Mouse (Mus musculus) CH12.LX (cell line): Measurements from ENCODE around the gene Gse1. TPM values are rescaled to one million over a fixed set of nuclear protein-coding genes. Genes with fewer than 3 reads are reported as not detected.

Experiments
- DNase-seq: peaks from one replicate; pipeline ENCODE4 v3.0.0-alpha.2; 2013; ENCODE audit errors: extremely low read depth
- H3K27ac ChIP-seq: 2 replicates; pipeline ENCODE4 v1.5.1; 2012; ENCODE audit warnings: low read depth, mild to moderate bottlenecking, control low read depth, moderate library complexity; ENCODE audit not compliant: insufficient read depth
- H3K27me3 ChIP-seq: replicated peaks from 2 replicates; pipeline ENCODE3; 2012; ENCODE audit warnings: inconsistent platforms
- H3K36me3 ChIP-seq, 2 experiments: replicated peaks in 1 of 2; 2 replicates each; pipeline versions ENCODE3 to v1.6.1; 2012; ENCODE audit warnings: inconsistent platforms in 1 of 2, low read length in 1 of 2, mild to moderate bottlenecking in 1 of 2, mixed read lengths in 1 of 2, moderate library complexity in 1 of 2; ENCODE audit not compliant: control insufficient read depth in 1 of 2, insufficient read depth in 1 of 2
- H3K4me1 ChIP-seq, 2 experiments: 2 replicates each; pipeline ENCODE4 v1.6.1; 2012; ENCODE audit warnings: inconsistent platforms in 1 of 2, moderate library complexity in 1 of 2; ENCODE audit not compliant: insufficient read depth in 2 of 2, control insufficient read depth in 1 of 2
- H3K4me2 ChIP-seq: 2 replicates; pipeline ENCODE4 v1.6.1; 2012; ENCODE audit warnings: low read depth, mild to moderate bottlenecking, control low read depth; ENCODE audit not compliant: poor library complexity, insufficient read depth, severe bottlenecking
- H3K4me3 ChIP-seq, 3 experiments: fragments of 150-350 bp in 1 of 3; sonication (generic) in 1 of 3; replicated peaks in 1 of 3; 2 replicates each; pipeline versions ENCODE3 to v1.5.1; 2011 to 2012; ENCODE audit warnings: low read depth in 2 of 3, low read length in 2 of 3, mild to moderate bottlenecking in 2 of 3, moderate library complexity in 2 of 3, control low read depth in 1 of 3, improper control_type of control experiment in 1 of 3, inconsistent platforms in 1 of 3, mixed read lengths in 1 of 3; ENCODE audit not compliant: poor library complexity in 1 of 3
- H3K79me2 ChIP-seq: replicated peaks from 2 replicates; pipeline ENCODE4 v1.6.1; 2012; ENCODE audit warnings: mild to moderate bottlenecking, moderate library complexity; ENCODE audit not compliant: control insufficient read depth, poor library complexity, insufficient read depth, severe bottlenecking; ENCODE audit errors: extremely low read depth
- H3K9ac ChIP-seq: 2 replicates; pipeline ENCODE4 v1.6.1; 2012; ENCODE audit warnings: low read depth, mild to moderate bottlenecking, control low read depth, moderate library complexity; ENCODE audit not compliant: insufficient read depth
- H3K9me3 ChIP-seq: replicated peaks from 2 replicates; pipeline ENCODE3; 2012; ENCODE audit warnings: low read length, inconsistent platforms, mixed read lengths
- BHLHE40 ChIP-seq: IDR thresholded peaks from 2 replicates; pipeline ENCODE4 v1.6.1; 2011; ENCODE audit warnings: mild to moderate bottlenecking, low read depth, low read length, improper control_type of control experiment
- CHD1 ChIP-seq: IDR thresholded peaks from 2 replicates; pipeline ENCODE4 v1.6.1; 2012; ENCODE audit warnings: low read depth, low read length, improper control_type of control experiment, inconsistent platforms
- E2F4 ChIP-seq: IDR thresholded peaks from 2 replicates; pipeline ENCODE4 v1.6.1; 2011; ENCODE audit warnings: low read depth, low read length, improper control_type of control experiment; ENCODE audit not compliant: insufficient replicate concordance
- ELF1 ChIP-seq: IDR thresholded peaks from 2 replicates; pipeline ENCODE4 v1.6.1; 2014; ENCODE audit warnings: low read depth, mild to moderate bottlenecking, inconsistent platforms, low read length, improper control_type of control experiment
- EP300 ChIP-seq: IDR thresholded peaks from 2 replicates; pipeline ENCODE4 v1.6.1; 2011; ENCODE audit warnings: low read length, improper control_type of control experiment
- ETS1 ChIP-seq: conservative IDR thresholded peaks from 2 replicates; pipeline ENCODE4 v1.6.1; 2012; ENCODE audit warnings: low read depth, mild to moderate bottlenecking, inconsistent platforms, low read length, improper control_type of control experiment, moderate library complexity
- JUN ChIP-seq: IDR thresholded peaks from 2 replicates; pipeline ENCODE4 v1.6.1; 2011; ENCODE audit warnings: low read depth, mild to moderate bottlenecking, low read length, improper control_type of control experiment, moderate library complexity; ENCODE audit not compliant: insufficient read depth
- MAFK ChIP-seq: IDR thresholded peaks from 2 replicates; pipeline ENCODE4 v1.6.1; 2011; ENCODE audit warnings: low read length, improper control_type of control experiment; ENCODE audit not compliant: insufficient replicate concordance
- MAZ ChIP-seq: IDR thresholded peaks from 2 replicates; pipeline ENCODE4 v1.6.1; 2012; ENCODE audit warnings: low read depth, mild to moderate bottlenecking, inconsistent platforms, low read length, improper control_type of control experiment, moderate library complexity
- MYC ChIP-seq: IDR thresholded peaks from 2 replicates; pipeline ENCODE4 v1.6.1; 2011; ENCODE audit warnings: low read depth, mild to moderate bottlenecking, improper control_type of control experiment, low read length
- NELFE ChIP-seq: IDR thresholded peaks from 2 replicates; pipeline ENCODE4 v1.6.1; 2011; ENCODE audit warnings: low read depth, low read length, improper control_type of control experiment
- POLR2A ChIP-seq: IDR thresholded peaks from 2 replicates; pipeline ENCODE4 v1.6.1; 2011; ENCODE audit warnings: low read depth, mild to moderate bottlenecking, improper control_type of control experiment, low read length
- RAD21 ChIP-seq: IDR thresholded peaks from 2 replicates; pipeline ENCODE4 v1.6.1; 2011; ENCODE audit warnings: low read depth, mild to moderate bottlenecking, low read length, improper control_type of control experiment, moderate library complexity
- RCOR1 ChIP-seq: conservative IDR thresholded peaks from 2 replicates; pipeline ENCODE4 v1.6.1; 2012; ENCODE audit warnings: low read depth, mild to moderate bottlenecking, inconsistent platforms, low read length, improper control_type of control experiment
- SIN3A ChIP-seq: IDR thresholded peaks from 2 replicates; pipeline ENCODE4 v1.6.1; 2012; ENCODE audit warnings: low read length, improper control_type of control experiment, inconsistent platforms
- SMC3 ChIP-seq: IDR thresholded peaks from 2 replicates; pipeline ENCODE4 v1.6.1; 2011; ENCODE audit warnings: low read depth, low read length, improper control_type of control experiment
- UBTF ChIP-seq: IDR thresholded peaks from 2 replicates; pipeline ENCODE4 v1.6.1; 2012; ENCODE audit warnings: low read depth, mild to moderate bottlenecking, inconsistent platforms, low read length, improper control_type of control experiment, moderate library complexity
- USF1 ChIP-seq: IDR thresholded peaks from 2 replicates; pipeline ENCODE4 v1.6.1; 2014; ENCODE audit warnings: low read depth, mild to moderate bottlenecking, inconsistent platforms, low read length, improper control_type of control experiment
- ZKSCAN1 ChIP-seq: IDR thresholded peaks from 2 replicates; pipeline ENCODE4 v1.6.1; 2012; ENCODE audit warnings: low read depth, inconsistent platforms, low read length, improper control_type of control experiment, borderline replicate concordance
- ZMIZ1 ChIP-seq: IDR thresholded peaks from 2 replicates; pipeline ENCODE4 v1.6.1; 2012; ENCODE audit warnings: low read depth, mild to moderate bottlenecking, inconsistent platforms, low read length, improper control_type of control experiment
- ZNF384 ChIP-seq: IDR thresholded peaks from 2 replicates; pipeline ENCODE4 v1.6.1; 2012; ENCODE audit warnings: low read depth, low read length, improper control_type of control experiment, inconsistent platforms
- dilution Hi-C: fragments of 300-500 bp; cut with MboI; formaldehyde crosslinking; loops from 2 replicates; pipeline ENCODE4 v1.14.3; 2020; ENCODE audit warnings: low sequenced_read_pairs; ENCODE audit not compliant: extremely low pct_unique_long_range_greater_than_20kb, extremely low pct_ligation_motif_present
- in situ Hi-C: fragments of 300-500 bp; cut with MboI; formaldehyde crosslinking; loops from 3 replicates; pipeline ENCODE4 v1.14.3; 2019; ENCODE audit warnings: low sequenced_read_pairs, low pct_ligation_motif_present, low pct_unique_long_range_greater_than_20kb, mixed read lengths
- polyA plus RNA-seq: library from polyadenylated mRNA; unstranded; fragments of >175 nt; gene quantifications from 2 replicates; pipeline ENCODE4 v1.2.1, GENCODE M21; 2012; ENCODE audit warnings: low read depth; ENCODE audit not compliant: insufficient read length
- total RNA-seq, 2 experiments: library from RNA; depleted of rRNA; stranded (reverse); fragments of 300-350 nt in 1 of 2; fragments of >200 nt in 1 of 2; gene quantifications; 2 replicates each; pipeline ENCODE4 v1.2.3; 2012 to 2014

Gse1 gene
- total and polyA plus RNA-seq, 3 experiments, result 1.3 to 9.8 (median 8.5) TPM

- H3K36me3 ChIP-seq, result peaks cover 0 to 46% of the 10 kb centered on the region in 2 experiments
- no peaks in the 10 kb centered on the region for H3K27me3 ChIP-seq
- peaks cover 39 to 92% of the 10 kb centered on the region in 2 experiments for H3K4me1 ChIP-seq
These were observed 273.2 kb downstream of the Gse1 start for GRCm38 (mm10) chr8:120501426-120501825.

GRCm38 (mm10) chr8:120502428-120502827, 274.2 kb downstream of the Gse1 start:
- H3K9me3 ChIP-seq, result no peaks in the 10 kb centered on the region
- dilution Hi-C loops, result no loop called here
- H3K9ac ChIP-seq, result no peak overlapping the region
- TF ChIP-seq CHD1 (no peak), USF1 (no peak)
- TF ChIP-seq, all 38 proteins: peak for 0
- Histone ChIP-seq H3K79me2 (peaks cover 92% of the 10 kb centered on the region), H3K27me3 (no peaks in the 10 kb centered on the region), H3K36me3 (peaks cover 0 to 43% of the 10 kb centered on the region in 2 experiments), H3K4me1 (peaks cover 33 to 86% of the 10 kb centered on the region in 2 experiments), H3K27ac (no peak overlapping the region), H3K4me2 (no peak overlapping the region), H3K4me3 (no peak overlapping the region)
- in situ Hi-C loops, result no loop called here
- no peak for DNase-seq

More at GRCm38 (mm10) chr8:120501426-120501825, 273.2 kb downstream of the Gse1 start:
- Histone ChIP-seq H3K4me3 (no peak overlapping the region), H3K9ac (no peak overlapping the region), H3K9me3 (no peaks in the 10 kb centered on the region), H3K4me2 (no peak overlapping the region), H3K27ac (no peak overlapping the region), H3K79me2 (peaks cover 93% of the 10 kb centered on the region)
- in situ Hi-C loops, result no loop called here
- dilution Hi-C loops, result no loop called here
- no peak for DNase-seq
- TF ChIP-seq SMC3, result no peak
- peak; percentile 74 for TF ChIP-seq BHLHE40
- no peak for TF ChIP-seq RCOR1

- H3K4me1 ChIP-seq, result peaks cover 27 to 86% of the 10 kb centered on the region in 2 experiments
- H3K27me3 ChIP-seq, result no peaks in the 10 kb centered on the region
- DNase-seq, result no peak
These were observed 276.2 kb downstream of the Gse1 start for GRCm38 (mm10) chr8:120504251-120505081.

More at GRCm38 (mm10) chr8:120504251-120505081, 276.2 kb downstream of the Gse1 start:
- Histone ChIP-seq H3K79me2 (peaks cover 78% of the 10 kb centered on the region), H3K27ac (no peak overlapping the region), H3K4me2 (no peak overlapping the region), H3K9ac (no peak overlapping the region), H3K4me3 (no peak overlapping the region), H3K9me3 (no peaks in the 10 kb centered on the region), H3K36me3 (peaks cover 0 to 50% of the 10 kb centered on the region in 2 experiments)
- dilution Hi-C loops (no loop called here), in situ Hi-C loops (no loop called here)
- TF ChIP-seq ZMIZ1 (no peak), E2F4 (no peak), UBTF (no peak), NELFE (no peak), MAZ (no peak), RAD21 (no peak), ELF1 (no peak), SIN3A (no peak), ZKSCAN1 (no peak), MAFK (no peak), SMC3 (no peak), POLR2A (no peak), MYC (no peak), ETS1 (no peak), ZNF384 (no peak), JUN (no peak), EP300 (no peak)
